Mouse (Mus musculus) liver, adult 2 months (tissue): ENCODE results near the gene Sdcbp2. TPM values are rescaled to one million over a fixed set of nuclear protein-coding genes. Genes with fewer than 3 reads are reported as not detected.

Experiments
- DNase-seq: peaks from one replicate; pipeline ENCODE4 v3.0.0-alpha.2; 2011; ENCODE audit warnings: low read depth, low spot score; ENCODE audit errors: extremely low read depth
- H3K27ac ChIP-seq: fragments of 200-500 bp; replicated peaks from 2 replicates; pipeline ENCODE4 v1.5.1; 2012; ENCODE audit warnings: low read depth, mild to moderate bottlenecking, control low read depth, inconsistent platforms, low read length; ENCODE audit not compliant: insufficient read depth
- H3K27me3 ChIP-seq: fragments of 200-500 bp; 2 replicates; pipeline ENCODE4 v1.6.1; 2012; ENCODE audit warnings: mild to moderate bottlenecking, moderate library complexity, low read length, inconsistent platforms; ENCODE audit not compliant: control insufficient read depth, insufficient read depth
- H3K36me3 ChIP-seq: fragments of 200-500 bp; 2 replicates; pipeline ENCODE4 v1.6.1; 2012; ENCODE audit warnings: low read length, inconsistent platforms; ENCODE audit not compliant: control insufficient read depth, insufficient read depth
- H3K4me1 ChIP-seq: fragments of 200-500 bp; 2 replicates; pipeline ENCODE4 v1.6.1; 2011; ENCODE audit warnings: low read length; ENCODE audit not compliant: control insufficient read depth, insufficient read depth
- H3K4me3 ChIP-seq: fragments of 200-500 bp; 2 replicates; pipeline ENCODE4 v1.5.1; 2011; ENCODE audit warnings: low read depth, mild to moderate bottlenecking, control low read depth, low read length, moderate library complexity; ENCODE audit not compliant: insufficient read depth
- H3K79me2 ChIP-seq: fragments of 200-500 bp; 2 replicates; pipeline ENCODE4 v1.6.1; 2012; ENCODE audit warnings: inconsistent platforms, mild to moderate bottlenecking, low read length, moderate library complexity; ENCODE audit not compliant: control insufficient read depth, insufficient read depth
- H3K9ac ChIP-seq: fragments of 200-500 bp; 2 replicates; pipeline ENCODE4 v1.6.1; 2012; ENCODE audit warnings: low read depth, mild to moderate bottlenecking, control low read depth, inconsistent platforms, low read length
- CTCF ChIP-seq: fragments of 200-500 bp; IDR thresholded peaks from 2 replicates; pipeline ENCODE4 v1.5.1; 2011; ENCODE audit warnings: low read depth, low read length, control low read depth
- POLR2A ChIP-seq: fragments of 200-500 bp; IDR thresholded peaks from 2 replicates; pipeline ENCODE4 v1.6.1; 2011; ENCODE audit warnings: low read length, control low read depth; ENCODE audit not compliant: insufficient read depth; ENCODE audit errors: extremely low read depth
- WGBS: fragments of 180-500 bp; shearing (Covaris S2); methylation state at CpG from one replicate; pipeline ENCODE4 v1.1.7; 2018; 5-methylcytosine and 5-hydroxymethylcytosine counted together
- polyA plus RNA-seq: library from polyadenylated mRNA; depleted of rRNA; stranded (reverse); fragments of >200 nt; gene quantifications from 2 replicates; pipeline ENCODE4 v1.2.3, GENCODE M21; 2012; rRNA removed
- total RNA-seq: library from RNA; depleted of rRNA; stranded (reverse); fragments of >200 nt; gene quantifications from 2 replicates; pipeline ENCODE4 v1.2.3, GENCODE M21; 2014; rRNA removed

Gene Sdcbp2
- total and polyA plus RNA-seq, 2 experiments = 0.28 to 0.33 TPM

DNA sequence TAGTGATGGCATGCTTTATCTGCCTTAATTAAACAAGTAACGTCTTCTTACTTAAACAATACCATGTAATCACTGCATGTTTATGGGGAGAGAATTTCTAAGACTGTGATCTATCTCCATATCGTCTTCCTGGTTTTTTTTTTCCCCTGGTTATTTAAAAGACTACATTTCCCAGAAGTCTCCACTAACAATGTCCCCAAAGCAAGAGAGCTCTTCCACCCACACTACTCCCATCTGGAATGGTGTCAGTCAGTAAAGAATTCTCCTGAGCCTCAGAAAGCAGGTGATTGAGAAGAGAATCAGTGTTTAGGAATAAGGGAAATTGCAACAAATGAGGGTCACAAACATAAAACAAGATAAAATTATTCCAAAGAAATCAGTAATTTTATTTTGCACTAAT, 62.5 kb downstream of the Sdcbp2 start:
- DNase-seq = no peak
- TF ChIP-seq CTCF = no peak
- TF ChIP-seq POLR2A = no peak
- Histone ChIP-seq H3K9ac (no peak overlapping the region), H3K4me1 (no peaks in the 10 kb centered on the region; the same call in 1 of the 2 replicates), H3K27ac (no peak overlapping the region), H3K4me3 (no peak overlapping the region), H3K79me2 (no peaks in the 10 kb centered on the region), H3K27me3 (peaks cover 8% of the 10 kb centered on the region), H3K36me3 (no peaks in the 10 kb centered on the region)
- WGBS = 35% methylated on average over 2 of the region's 2 CpGs

DNA sequence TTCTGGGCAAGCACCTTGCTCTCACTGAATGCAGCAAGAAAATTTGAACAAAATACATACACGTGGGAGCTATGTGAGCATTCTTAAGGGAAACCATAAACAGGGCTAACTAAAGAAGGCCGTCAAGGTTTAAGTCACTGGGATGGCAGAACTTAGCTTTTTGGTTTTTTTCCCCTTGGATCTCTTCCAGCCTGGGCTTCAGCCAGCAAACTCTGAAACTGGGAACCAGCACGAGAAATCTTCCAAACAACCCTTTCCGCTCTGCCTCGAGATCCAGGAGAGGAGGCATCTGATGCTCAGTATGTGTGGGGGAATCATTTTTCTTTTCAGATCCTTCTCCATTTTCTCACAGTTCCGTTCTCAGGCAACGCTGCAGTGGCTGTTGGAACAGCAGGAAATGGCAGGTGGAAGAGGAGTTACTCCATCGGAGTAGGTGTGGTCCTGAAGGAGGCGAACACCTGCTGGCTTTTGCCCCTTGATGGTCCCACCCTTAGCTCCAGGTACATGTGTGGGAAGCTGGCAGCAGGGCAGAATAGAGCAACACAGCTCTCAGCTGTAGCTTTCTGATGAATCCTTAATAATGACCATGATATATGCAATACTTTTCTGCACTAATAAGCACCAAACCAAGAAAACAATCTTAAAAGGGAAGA, 63.1 kb downstream of the Sdcbp2 start:
- Histone ChIP-seq H3K4me3 (no peak overlapping the region), H3K79me2 (no peaks in the 10 kb centered on the region), H3K4me1 (no peaks in the 10 kb centered on the region; the same call in 1 of the 2 replicates), H3K27ac (no peak overlapping the region), H3K36me3 (no peaks in the 10 kb centered on the region), H3K9ac (no peak overlapping the region), H3K27me3 (peaks cover 8% of the 10 kb centered on the region)
- DNase-seq = no peak
- WGBS = 62% methylated on average over 9 of the region's 9 CpGs
- TF ChIP-seq POLR2A (no peak), CTCF (no peak)

- Histone ChIP-seq H3K27me3 (peaks cover 8% of the 10 kb centered on the region), H3K4me3 (no peak overlapping the region), H3K27ac (no peak overlapping the region), H3K79me2 (no peaks in the 10 kb centered on the region), H3K9ac (no peak overlapping the region), H3K4me1 (no peaks in the 10 kb centered on the region; the same call in 1 of the 2 replicates), H3K36me3 (no peaks in the 10 kb centered on the region)
- no peak for DNase-seq
- TF ChIP-seq POLR2A (no peak), CTCF (no peak)
- 86% methylated on average over 2 of the region's 2 CpGs for WGBS
Measured at GRCm38 (mm10) chr2:151636015-151636402, 63.6 kb downstream of the Sdcbp2 start.

Other genes with a start within 250 kb of the Sdcbp2 start
- not detected in 2 replicates for gene 4921509C19Rik, start 96.5 kb upstream of the Sdcbp2 start, total RNA-seq
- not detected in 2 replicates for gene 4921509C19Rik, start 96.5 kb upstream of the Sdcbp2 start, polyA plus RNA-seq
- gene Nsfl1c, start 78.4 kb upstream of the Sdcbp2 start, total RNA-seq = 45.4 and 54.7 TPM in 2 replicates
- 42.3 and 45.5 TPM in 2 replicates for gene Nsfl1c, start 78.4 kb upstream of the Sdcbp2 start, polyA plus RNA-seq
- gene Fkbp1a, start 30.1 kb upstream of the Sdcbp2 start, total RNA-seq = 14.2 and 19.8 TPM in 2 replicates
- 22.5 and 25.9 TPM in 2 replicates for gene Fkbp1a, start 30.1 kb upstream of the Sdcbp2 start, polyA plus RNA-seq
- under 0.01 and 0.09 TPM in 2 replicates for gene Snph, start 60.0 kb downstream of the Sdcbp2 start, total RNA-seq
- gene Snph, start 60.0 kb downstream of the Sdcbp2 start, polyA plus RNA-seq = 0.04 TPM in 1 of 2 replicates, not detected in the other
- gene Rad21l, start 95.9 kb downstream of the Sdcbp2 start, total RNA-seq = not detected in 2 replicates
- gene Rad21l, start 95.9 kb downstream of the Sdcbp2 start, polyA plus RNA-seq = not detected in 2 replicates
- gene Tmem74b, start 129.4 kb downstream of the Sdcbp2 start, total RNA-seq = not detected in 2 replicates
- gene Tmem74b, start 129.4 kb downstream of the Sdcbp2 start, polyA plus RNA-seq = not detected in 2 replicates
- 7.5 and 9.2 TPM in 2 replicates for gene Psmf1, start 171.6 kb downstream of the Sdcbp2 start, total RNA-seq
- gene Psmf1, start 171.6 kb downstream of the Sdcbp2 start, polyA plus RNA-seq = 39.2 and 46.0 TPM in 2 replicates